Mouse (Mus musculus) olfactory bulb, adult 2 months (tissue): ENCODE data around the gene Sumo3.

Experiments used
- CTCF ChIP-seq: fragments of 200-500 bp; IDR thresholded peaks from 2 replicates; pipeline ENCODE4 v1.5.1; 2012; ENCODE audit warnings: low read depth, mild to moderate bottlenecking, low read length, moderate library complexity; ENCODE audit not compliant: insufficient read depth
- POLR2A ChIP-seq: fragments of 200-500 bp; IDR thresholded peaks from 2 replicates; pipeline ENCODE4 v1.6.1; 2012; ENCODE audit warnings: mild to moderate bottlenecking, low read depth, low read length, moderate library complexity; ENCODE audit not compliant: insufficient read depth

- no peak for TF ChIP-seq CTCF
- TF ChIP-seq POLR2A = no peak
Observed at GRCm38 (mm10) chr10:77629970-77630369, 24.1 kb downstream of the Sumo3 start.
